Mouse (Mus musculus) CD4-positive naive resting alpha-beta T cell, adult 57 days (primary cell): Measurements from ENCODE around the gene Mdm2. TPM values are rescaled to one million over a fixed set of nuclear protein-coding genes. Genes with fewer than 3 reads are reported as not detected.

Experiments used
- total RNA-seq: library from RNA; stranded (reverse); gene quantifications from one replicate; pipeline ENCODE4 v1.2.4, GENCODE M21; 2023

The Mdm2 gene
- 156 TPM for total RNA-seq

DNA sequence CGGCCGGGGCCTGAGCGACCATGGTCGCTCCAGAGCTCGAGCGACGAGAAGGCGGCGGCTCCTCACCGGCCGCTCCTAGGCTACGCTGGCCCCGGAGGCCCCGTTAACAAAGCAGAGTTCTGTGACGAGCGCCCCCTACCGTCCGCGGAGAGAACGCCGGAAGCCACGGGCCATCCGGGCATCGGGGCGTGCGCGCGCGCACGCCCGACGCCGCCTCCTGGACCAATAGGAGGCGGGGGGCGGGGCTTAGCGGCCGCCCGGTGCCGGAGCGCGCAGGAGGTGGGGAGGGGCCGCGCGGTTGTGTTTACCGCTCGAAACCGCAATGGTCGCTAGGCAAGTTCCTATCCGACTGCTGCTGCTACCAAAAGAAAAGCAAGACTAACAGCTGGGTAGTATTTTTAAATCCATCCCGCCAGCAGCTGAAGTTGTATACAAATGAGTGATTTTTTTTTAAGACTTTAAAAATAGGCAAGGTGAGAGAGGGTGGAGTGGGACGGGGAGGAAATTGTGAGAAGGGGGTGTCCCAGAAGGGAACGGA is at the start of gene Mdm2:
TSS of gene Mdm2 (minus strand) at position 155 of the 538 bp plus-strand sequence.

DNA sequence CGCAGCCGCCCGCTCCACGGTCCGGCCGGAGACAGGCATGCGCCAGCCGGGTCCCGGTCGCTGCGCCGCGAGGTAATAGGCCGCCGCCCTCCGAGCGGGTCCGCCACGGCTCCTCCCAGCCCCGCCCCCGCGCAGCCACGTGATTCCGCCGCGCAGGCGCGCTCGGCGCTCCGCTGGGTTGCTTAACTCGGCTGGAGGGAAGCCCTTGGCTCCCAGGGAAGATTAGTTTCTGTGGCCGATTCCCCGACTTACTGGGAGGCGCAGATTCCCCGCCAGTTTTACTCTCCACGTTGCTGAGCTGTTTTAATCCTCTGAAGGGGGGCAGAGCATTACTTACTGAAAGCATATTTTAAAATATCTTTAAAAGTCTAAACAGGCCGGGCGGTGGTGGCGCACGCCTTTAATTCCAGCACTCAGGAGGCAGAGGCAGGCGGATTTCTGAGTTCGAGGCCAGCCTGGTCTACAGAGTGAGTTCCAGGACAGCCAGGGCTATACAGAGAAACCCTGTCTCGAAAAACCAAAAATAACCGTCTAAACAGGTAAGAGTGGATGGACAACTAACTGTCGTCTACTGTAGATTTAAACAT is 35.8 kb upstream of the Mdm2 start, which contains the start of gene Slc35e3:
TSS of gene Slc35e3 (minus strand) at position 69 of the 587 bp plus-strand sequence.

Other genes with a start within 250 kb of the Mdm2 start
- gene Cpm, start 81.3 kb downstream of the Mdm2 start, total RNA-seq: 19.9 TPM
- gene Slc35e3, start 35.6 kb upstream of the Mdm2 start, total RNA-seq: 5.4 TPM
- gene Nup107, start 81.9 kb upstream of the Mdm2 start, total RNA-seq: 33.1 TPM
- 435 TPM for gene Rap1b, start 135.3 kb upstream of the Mdm2 start, total RNA-seq